Mouse (Mus musculus) erythroblast, embryonic 14.5 days (primary cell): ENCODE measurements at regions not wholly inside any gene's neighbourhood (a gene's known extent, or its start where the extent isn't known, plus 50 kb on each side); places are given as distances from the start of the nearest gene placed in this dataset.

Experiments
- GATA1 ChIP-seq: IDR thresholded peaks from 2 replicates; pipeline ENCODE4 v1.6.1; 2012; ENCODE audit warnings: low read length, inconsistent platforms, mixed read lengths
- TAL1 ChIP-seq: IDR thresholded peaks from 3 replicates; pipeline ENCODE4 v1.6.1; 2012; ENCODE audit warnings: low read length, inconsistent platforms, mixed read lengths

GRCm38 (mm10) chr7:73624992-73625391, 83.4 kb upstream of the Chd2 start:
- TF ChIP-seq GATA1 (no peak), TAL1 (no peak)
